Mouse (Mus musculus) testis, adult 2 months (tissue): ENCODE measurements around the gene Hoxd9. TPM values are rescaled to one million over a fixed set of nuclear protein-coding genes. Genes with fewer than 3 reads are reported as not detected.

Source experiments
- H3K27ac ChIP-seq: fragments of 200-500 bp; 2 replicates; pipeline ENCODE4 v1.5.1; 2012; ENCODE audit warnings: low read depth, low read length; ENCODE audit not compliant: control insufficient read depth, insufficient read depth
- H3K27me3 ChIP-seq: fragments of 200-500 bp; 2 replicates; pipeline ENCODE4 v1.6.1; 2012; ENCODE audit warnings: mild to moderate bottlenecking, low read length, moderate library complexity; ENCODE audit not compliant: control insufficient read depth, insufficient read depth
- H3K36me3 ChIP-seq: fragments of 200-500 bp; 2 replicates; pipeline ENCODE4 v1.6.1; 2012; ENCODE audit warnings: mild to moderate bottlenecking, low read length; ENCODE audit not compliant: control insufficient read depth, insufficient read depth
- H3K4me1 ChIP-seq: fragments of 200-500 bp; 2 replicates; pipeline ENCODE4 v1.6.1; 2012; ENCODE audit warnings: low read length; ENCODE audit not compliant: control insufficient read depth, insufficient read depth
- H3K4me3 ChIP-seq: fragments of 200-500 bp; 2 replicates; pipeline ENCODE4 v1.5.1; 2012; ENCODE audit warnings: low read depth, mild to moderate bottlenecking, low read length, moderate library complexity, mixed read lengths; ENCODE audit not compliant: control insufficient read depth
- CTCF ChIP-seq: fragments of 200-500 bp; IDR thresholded peaks from 2 replicates; pipeline ENCODE4 v1.5.1; 2012; ENCODE audit warnings: low read depth, mild to moderate bottlenecking, inconsistent platforms, low read length, moderate library complexity; ENCODE audit not compliant: control insufficient read depth, insufficient read depth, insufficient replicate concordance
- POLR2A ChIP-seq: fragments of 200-500 bp; IDR thresholded peaks from 2 replicates; pipeline ENCODE4 v1.6.1; 2012; ENCODE audit warnings: low read depth, mild to moderate bottlenecking, inconsistent platforms, low read length, moderate library complexity; ENCODE audit not compliant: control insufficient read depth
- polyA plus RNA-seq: library from polyadenylated mRNA; depleted of rRNA; stranded (reverse); fragments of >200 nt; gene quantifications from 2 replicates; pipeline ENCODE4 v1.2.3, GENCODE M21; 2012; rRNA removed

Gene Hoxd9
- polyA plus RNA-seq, result 1.8 and 2.0 TPM in 2 replicates

DNA sequence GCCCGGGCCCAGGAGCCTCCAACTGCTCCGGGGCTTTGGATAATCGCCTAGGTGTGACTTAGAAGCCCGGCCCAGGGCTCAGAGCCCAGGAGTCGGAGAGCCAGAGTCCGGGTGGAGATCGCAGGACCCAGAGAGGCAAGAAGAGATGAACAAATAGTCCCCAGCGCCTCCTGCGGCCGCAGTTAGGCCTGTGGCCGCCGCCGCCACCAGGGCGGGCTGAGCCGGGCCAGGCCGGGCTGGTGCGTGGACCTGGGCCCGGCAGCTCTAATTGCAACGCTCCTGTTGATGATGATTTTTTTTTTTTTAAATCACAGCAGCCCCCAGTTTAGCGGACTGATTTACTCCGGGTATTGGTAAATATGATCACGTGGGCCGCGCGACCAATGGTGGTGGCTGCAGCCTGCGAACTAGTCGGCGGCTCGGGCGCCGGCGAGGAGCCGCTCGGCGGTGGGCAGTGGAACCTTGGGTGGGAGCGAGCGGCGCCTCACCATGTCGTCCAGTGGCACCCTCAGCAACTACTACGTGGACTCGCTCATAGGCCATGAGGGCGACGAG lies at the start of gene Hoxd9:
TSS of gene Hoxd9 (plus strand) at position 161 of the 555 bp plus-strand sequence.
- peak within 1 kb of the TSS; percentile 53 for H3K4me3 ChIP-seq
- peak within 1 kb of the TSS; percentile 73 for H3K27ac ChIP-seq
- H3K36me3 ChIP-seq, result no peaks in the 10 kb centered on the region
- H3K4me1 ChIP-seq, result peaks cover 16% of the 10 kb centered on the region
- peaks cover 5% of the 10 kb centered on the region for H3K27me3 ChIP-seq
- TF ChIP-seq POLR2A, result no peak
- TF ChIP-seq CTCF, result no peak

DNA sequence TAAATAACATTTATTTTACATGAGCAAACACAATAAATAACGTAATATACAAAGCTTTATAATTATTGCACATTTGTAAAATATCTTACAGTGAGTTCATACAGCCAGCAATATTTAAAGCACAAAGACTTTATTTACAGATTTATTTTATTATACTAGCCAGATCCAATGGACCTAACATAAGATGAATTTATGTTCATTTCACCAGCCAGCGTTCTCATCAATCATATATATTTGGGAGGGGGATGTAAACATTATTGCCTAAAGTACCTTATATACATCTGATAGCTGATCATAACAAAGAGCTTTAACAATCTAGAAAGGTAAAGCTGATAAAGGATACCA lies 44.6 kb upstream of the Hoxd9 start:
- Histone ChIP-seq H3K4me3 (no peak overlapping the region), H3K27ac (no peak overlapping the region), H3K4me1 (peaks cover 7% of the 10 kb centered on the region), H3K36me3 (no peaks in the 10 kb centered on the region), H3K27me3 (peaks cover 6% of the 10 kb centered on the region)
- TF ChIP-seq CTCF, result no peak
- TF ChIP-seq POLR2A, result no peak

DNA sequence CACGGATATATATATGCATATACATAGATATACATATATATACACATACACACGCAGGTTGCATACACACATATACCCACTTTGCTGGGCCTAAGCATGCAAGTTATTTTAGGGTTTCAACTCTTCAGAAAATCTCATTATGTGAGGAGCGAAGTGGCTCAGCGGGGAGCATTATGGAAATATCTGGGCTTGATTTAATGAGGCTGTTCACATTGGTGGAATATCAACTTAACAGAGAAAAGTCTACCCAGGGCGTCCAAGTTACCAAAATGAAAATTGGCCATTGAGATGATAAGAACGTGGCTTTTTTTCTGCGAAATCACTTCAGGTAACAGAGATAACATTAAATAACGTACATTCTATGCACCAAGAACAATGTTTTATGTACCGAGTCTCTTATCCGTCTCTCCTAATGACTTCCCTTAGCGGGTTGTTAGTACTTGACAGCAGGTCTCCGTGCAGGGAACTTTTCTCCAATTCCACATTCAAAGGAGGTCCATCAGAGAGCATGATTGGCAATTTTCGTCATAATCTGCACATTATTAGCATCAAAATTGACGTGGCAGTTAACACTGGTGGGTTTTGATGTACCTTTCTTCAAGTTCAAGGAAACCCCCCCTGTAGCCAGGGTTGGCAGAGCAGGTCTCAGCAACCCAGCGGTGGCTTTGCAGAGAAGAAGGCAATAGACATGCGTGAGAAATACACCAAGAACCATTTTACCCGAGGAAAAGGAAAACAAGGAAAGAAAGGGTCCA lies 43.6 kb upstream of the Hoxd9 start:
- H3K36me3 ChIP-seq, result no peaks in the 10 kb centered on the region
- no peak overlapping the region for H3K4me3 ChIP-seq
- H3K27me3 ChIP-seq, result peaks cover 11% of the 10 kb centered on the region
- H3K4me1 ChIP-seq, result peaks cover 11% of the 10 kb centered on the region
- TF ChIP-seq POLR2A (no peak), CTCF (no peak)
- H3K27ac ChIP-seq, result no peak overlapping the region

DNA sequence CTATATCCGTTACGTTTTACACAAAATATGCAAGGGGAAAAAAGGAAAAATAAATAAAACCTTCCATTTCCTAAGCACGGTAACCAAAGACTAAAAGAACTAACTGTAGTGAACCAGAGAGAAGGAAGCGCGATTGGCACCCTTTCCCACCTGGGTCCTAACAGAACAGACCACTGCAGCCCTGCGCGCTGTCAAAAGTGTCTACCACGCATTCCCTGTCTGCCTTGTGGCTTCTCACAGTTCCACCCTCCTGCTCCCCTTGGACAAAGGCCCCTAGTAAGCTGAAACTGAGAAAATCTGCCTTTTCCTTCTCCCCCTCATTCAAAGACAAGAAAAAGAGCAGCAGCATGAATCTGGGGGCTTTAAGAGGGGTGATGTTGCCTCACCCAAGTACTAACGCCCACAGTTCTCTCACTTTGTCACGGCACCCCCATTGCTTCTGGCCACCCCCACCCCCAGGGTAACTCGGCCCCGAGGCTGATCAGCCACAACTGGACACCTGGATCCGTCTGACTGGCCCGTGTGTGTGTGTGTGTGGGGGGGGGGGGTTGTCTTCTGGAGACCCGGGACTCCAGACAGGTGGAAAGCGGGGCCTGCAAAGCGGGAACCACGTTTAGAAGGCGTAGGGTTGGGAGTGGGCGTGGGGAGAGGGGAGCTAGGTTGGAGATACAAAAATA lies 42.6 kb upstream of the Hoxd9 start:
- Histone ChIP-seq H3K36me3 (no peaks in the 10 kb centered on the region), H3K4me1 (peaks cover 11% of the 10 kb centered on the region), H3K4me3 (no peak overlapping the region; the same call in 1 of the 2 replicates), H3K27ac (no peak overlapping the region), H3K27me3 (peaks cover 11% of the 10 kb centered on the region)
- TF ChIP-seq POLR2A (no peak), CTCF (no peak)

GRCm38 (mm10) chr2:74655420-74655781 lies 42.1 kb upstream of the Hoxd9 start:
- peak; percentile 47 for TF ChIP-seq CTCF
- no peak for TF ChIP-seq POLR2A
- H3K4me3 ChIP-seq, result peak overlapping the region; percentile 58
- H3K4me1 ChIP-seq, result peaks cover 11% of the 10 kb centered on the region
- no peaks in the 10 kb centered on the region for H3K36me3 ChIP-seq
- H3K27me3 ChIP-seq, result peaks cover 11% of the 10 kb centered on the region
- no peak overlapping the region for H3K27ac ChIP-seq

DNA sequence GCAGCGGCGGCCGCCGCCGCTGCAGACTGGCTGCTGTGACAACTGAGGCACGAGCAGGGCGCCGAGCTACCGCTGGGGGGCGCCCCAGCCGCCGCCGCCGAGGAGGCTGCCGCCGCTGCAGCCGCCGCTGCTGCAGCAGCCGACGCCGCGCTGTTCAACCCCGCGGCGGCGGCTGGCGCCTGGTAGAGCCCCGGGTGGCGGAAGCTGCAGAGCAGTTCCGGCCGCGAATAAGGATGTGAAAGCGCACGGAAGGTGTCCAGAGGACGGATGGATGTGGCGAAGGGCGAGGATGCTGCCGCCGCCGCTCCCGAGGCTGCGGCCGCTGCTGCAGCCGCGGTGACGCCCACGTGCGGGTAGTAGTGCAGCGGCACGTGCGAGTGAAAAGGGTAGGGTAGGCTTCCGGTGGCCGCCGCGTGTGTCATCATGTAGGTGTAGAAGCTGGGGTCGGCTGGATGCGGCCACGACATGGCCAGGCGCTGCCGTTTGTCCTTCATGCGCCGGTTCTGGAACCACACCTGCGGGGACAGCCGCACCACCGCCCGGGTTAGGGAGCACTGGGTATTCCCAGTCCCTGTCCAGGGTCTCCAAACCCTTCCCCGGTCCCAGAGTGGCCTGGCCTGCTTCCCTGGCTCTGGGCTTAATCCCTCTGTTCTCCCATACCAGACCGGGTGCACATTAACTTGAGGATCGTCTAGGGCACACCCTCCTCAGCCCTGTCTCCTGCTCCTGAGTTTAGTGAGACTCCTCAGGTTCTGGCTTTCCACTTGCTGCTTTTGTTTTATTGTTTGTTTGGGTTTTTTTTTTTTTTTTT lies 41.5 kb upstream of the Hoxd9 start:
- H3K4me3 ChIP-seq, result peak overlapping the region; percentile 67
- peaks cover 15% of the 10 kb centered on the region for H3K27me3 ChIP-seq
- no peak overlapping the region for H3K27ac ChIP-seq
- H3K36me3 ChIP-seq, result no peaks in the 10 kb centered on the region
- H3K4me1 ChIP-seq, result peaks cover 12% of the 10 kb centered on the region
- TF ChIP-seq POLR2A, result no peak
- TF ChIP-seq CTCF, result no peak

- no peaks in the 10 kb centered on the region for H3K36me3 ChIP-seq
- no peak overlapping the region for H3K27ac ChIP-seq
- H3K27me3 ChIP-seq, result peaks cover 18% of the 10 kb centered on the region
- peaks cover 15% of the 10 kb centered on the region for H3K4me1 ChIP-seq
- TF ChIP-seq CTCF (no peak), POLR2A (no peak)
- H3K4me3 ChIP-seq, result no peak overlapping the region
Measured at GRCm38 (mm10) chr2:74656632-74657021, 40.9 kb upstream of the Hoxd9 start.
